Mouse (Mus musculus) telencephalon, adult 2 months (tissue): ENCODE data around the gene Glg1.
"Not testable (repeated sequence)": the region's sequence is repeated elsewhere in the genome, so short reads cannot be mapped to it uniquely, and the experiment has no call there.

Experiments used
- DNase-seq: peaks from one replicate; pipeline ENCODE4 v3.0.0-alpha.2; 2011; ENCODE audit warnings: low read depth, low spot score

Gene Glg1

GRCm38 (mm10) chr8:111144901-111145459, 114.0 kb downstream of the Glg1 start:
- not testable (repeated sequence) for DNase-seq

DNA sequence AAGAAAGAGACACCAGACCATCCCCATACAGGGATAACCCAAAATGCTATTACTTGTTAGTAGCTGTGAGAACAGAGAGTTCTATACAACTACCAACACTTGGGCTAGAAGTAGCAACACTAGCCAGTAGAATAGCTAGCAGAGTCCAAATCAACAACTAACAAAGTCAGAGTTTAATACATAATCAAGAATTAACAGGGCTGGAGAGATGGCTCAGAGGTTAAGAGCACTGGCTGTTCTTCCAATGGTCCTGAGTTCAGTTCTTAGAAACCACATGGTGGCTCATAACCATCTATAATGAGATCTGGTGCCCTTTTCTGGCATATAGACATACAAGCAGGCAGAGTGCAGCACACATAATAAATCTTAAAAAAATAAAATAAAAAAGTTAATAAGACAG, 116.5 kb downstream of the Glg1 start:
- no peak for DNase-seq

GRCm38 (mm10) chr8:111130756-111131155, 128.3 kb downstream of the Glg1 start:
- no peak for DNase-seq

DNA sequence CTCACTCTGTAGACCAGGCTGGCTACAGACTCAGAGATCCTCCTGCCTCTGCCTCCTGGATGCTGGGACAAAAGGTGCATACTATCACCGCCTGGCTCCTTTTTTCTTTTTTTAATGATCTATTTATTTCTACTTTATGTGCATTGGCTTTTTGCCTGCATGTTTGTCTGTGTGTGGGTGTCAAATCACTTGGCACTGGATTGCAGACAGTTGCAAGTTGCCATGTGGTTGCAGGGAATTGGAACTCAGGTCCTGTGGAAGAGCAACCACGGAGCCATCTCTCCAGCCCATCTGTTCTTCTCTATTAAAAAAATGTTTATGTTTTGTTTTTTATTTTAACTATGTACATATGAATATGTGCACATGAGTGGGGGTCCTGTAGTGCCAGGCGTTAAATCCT, 139.5 kb downstream of the Glg1 start:
- DNase-seq: no peak

- DNase-seq: no peak
Measured at GRCm38 (mm10) chr8:111114891-111115290, 144.1 kb downstream of the Glg1 start.
